Mouse (Mus musculus) Patski (cell line): ENCODE data around the gene Dmrt3. TPM values are rescaled to one million over a fixed set of nuclear protein-coding genes. Genes with fewer than 3 reads are reported as not detected.

Experiments
- ATAC-seq: fragments of 100-300 bp; one replicate; pipeline ENCODE4 v1.8.0; 2021
- CTCF ChIA-PET: fragments of 350-600 bp; sonication (Branson Sonifier 250); formaldehyde crosslinking; loops from one replicate; lab custom pipeline; 2022; ENCODE audit warnings: inconsistent platforms; lab: Charles Lee
- POLR2A ChIA-PET: fragments of 350-600 bp; sonication (Branson Sonifier 250); formaldehyde crosslinking; loops from one replicate; lab custom pipeline; 2022; ENCODE audit warnings: antibody characterized with exemption, inconsistent platforms; lab: Charles Lee
- DNase-seq: peaks from one replicate; pipeline ENCODE4 v3.0.0-alpha.2; 2011; ENCODE audit warnings: low read depth, low spot score
- H3K27me3 ChIP-seq: fragments of 371-371 bp; one replicate; pipeline ENCODE4 v1.5.1; 2021
- CTCF ChIP-seq: fragments of 100-300 bp; IDR thresholded peaks from one replicate; pipeline ENCODE4 v1.5.1; 2021
- in situ Hi-C: fragments of 300-500 bp; cut with MboI; formaldehyde crosslinking; loops from 3 replicates; pipeline ENCODE4 v1.11.1; 2018; ENCODE audit warnings: low pct_unique_long_range_greater_than_20kb, mixed read lengths
- polyA plus RNA-seq: library from polyadenylated mRNA; unstranded; gene quantifications from one replicate; pipeline ENCODE4 v1.2.3, GENCODE M21; 2021

Gene Dmrt3
- polyA plus RNA-seq, 1 experiment from 2014 or later: not detected

DNA sequence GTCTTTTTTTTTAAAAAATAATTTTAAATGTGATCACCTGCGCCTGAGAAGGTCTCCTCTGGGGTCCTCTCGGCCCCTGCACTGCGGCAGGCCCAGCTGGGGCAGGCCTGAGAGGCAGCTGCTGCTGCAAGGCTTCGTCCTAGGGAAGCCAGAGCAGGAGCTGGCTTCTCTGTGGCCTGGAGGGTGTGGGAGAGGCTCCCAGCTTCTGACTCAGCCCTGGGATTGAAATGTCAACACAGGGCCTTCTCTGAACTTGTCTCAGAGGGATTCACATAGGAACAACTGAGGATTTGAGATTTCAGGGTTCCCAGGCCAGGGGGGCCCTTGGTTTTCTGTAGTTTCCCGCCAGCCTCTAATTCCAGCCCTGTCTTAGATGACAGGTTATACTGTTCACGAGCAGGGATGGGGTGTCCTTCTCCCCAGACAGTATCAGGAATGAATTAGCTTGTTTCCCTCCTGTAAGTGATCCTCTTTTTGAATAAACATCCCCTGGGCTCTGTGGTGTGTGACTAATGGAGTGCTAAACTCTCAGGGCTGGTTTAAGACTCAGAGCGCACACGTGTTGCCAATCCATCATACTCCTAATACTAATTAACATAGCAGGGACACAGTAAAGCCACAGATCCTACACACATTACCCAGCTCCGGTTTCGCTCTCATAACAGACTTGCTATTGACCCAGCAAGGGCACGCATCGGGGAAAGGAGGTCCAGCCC lies 44.1 kb downstream of the Dmrt3 start:
- in situ Hi-C loops: no loop called here
- no peak for ATAC-seq
- POLR2A ChIA-PET: no interaction called here
- TF ChIP-seq CTCF: no peak
- CTCF ChIA-PET: interaction anchor here (1.2 kb wide), 1 partner anchor 10 kb away, joined by 3 read pairs; no protein-coding TSS in a partner anchor
- DNase-seq: no peak
- peaks cover 67% of the 10 kb centered on the region for H3K27me3 ChIP-seq

GRCm38 (mm10) chr19:25665486-25666339 lies 55.6 kb downstream of the Dmrt3 start:
- in situ Hi-C loops: no loop called here
- ATAC-seq: no peak
- peaks cover 87% of the 10 kb centered on the region for H3K27me3 ChIP-seq
- ChIA-PET POLR2A (no interaction called here), CTCF (no interaction called here)
- DNase-seq: no peak
- no peak for TF ChIP-seq CTCF

DNA sequence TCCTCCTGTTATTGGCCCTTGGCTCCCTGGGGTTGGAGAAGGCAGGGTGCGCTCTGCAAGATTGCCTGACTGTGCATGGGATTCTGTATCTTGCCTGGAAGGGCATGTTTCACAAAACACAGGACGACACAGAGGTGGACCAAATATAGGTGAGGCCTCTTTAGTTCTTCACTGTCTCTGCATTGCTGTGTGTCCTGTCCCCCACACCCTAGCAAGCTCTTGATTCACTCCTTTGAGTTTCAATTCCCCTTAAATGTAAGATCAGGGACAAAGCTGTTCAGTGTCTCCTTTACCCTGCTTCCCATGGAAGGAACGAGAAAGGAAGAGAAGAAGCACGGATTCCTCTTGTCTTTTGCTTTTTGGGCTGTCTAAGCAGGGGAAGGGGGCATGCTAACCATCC lies 57.7 kb downstream of the Dmrt3 start:
- no peak for TF ChIP-seq CTCF
- ATAC-seq: no peak
- ChIA-PET POLR2A (no interaction called here), CTCF (no interaction called here)
- DNase-seq: no peak
- in situ Hi-C loops: no loop called here
- peaks cover 93% of the 10 kb centered on the region for H3K27me3 ChIP-seq

GRCm38 (mm10) chr19:25669593-25670248 lies 59.6 kb downstream of the Dmrt3 start:
- TF ChIP-seq CTCF: no peak
- ChIA-PET CTCF (no interaction called here), POLR2A (no interaction called here)
- ATAC-seq (no peak), DNase-seq (no peak)
- in situ Hi-C loops: no loop called here
- H3K27me3 ChIP-seq: peaks cover 93% of the 10 kb centered on the region

GRCm38 (mm10) chr19:25670571-25671285 lies 60.6 kb downstream of the Dmrt3 start:
- POLR2A ChIA-PET: no interaction called here
- H3K27me3 ChIP-seq: peaks cover 93% of the 10 kb centered on the region
- DNase-seq: no peak
- ATAC-seq: no peak
- CTCF ChIA-PET: no interaction called here
- in situ Hi-C loops: no loop called here
- TF ChIP-seq CTCF: no peak

- POLR2A ChIA-PET: interaction anchor here (0.7 kb wide), 1 partner anchor 384 kb away, joined by 6 read pairs; no protein-coding TSS in a partner anchor
- H3K27me3 ChIP-seq: peaks cover 95% of the 10 kb centered on the region
- no peak for DNase-seq
- ATAC-seq: no peak
- CTCF ChIA-PET: no interaction called here
- in situ Hi-C loops: no loop called here
- no peak for TF ChIP-seq CTCF
These were observed 61.6 kb downstream of the Dmrt3 start for GRCm38 (mm10) chr19:25671681-25672080.

GRCm38 (mm10) chr19:25672101-25672950 lies 62.2 kb downstream of the Dmrt3 start, which contains the start of gene Dmrt2:
Dmrt2 (plus strand) TSS chr19:25672411.
- in situ Hi-C loops: no loop called here
- no peak for DNase-seq
- peaks cover 95% of the 10 kb centered on the region for H3K27me3 ChIP-seq
- TF ChIP-seq CTCF: no peak
- ChIA-PET POLR2A (interaction anchor here (0.7 kb wide), 1 partner anchor 383 kb away, joined by 6 read pairs; no protein-coding TSS in a partner anchor), CTCF (no interaction called here)
- no peak for ATAC-seq

Other genes with a start within 250 kb of the Dmrt3 start
- gene Dmrt1, start 104.7 kb upstream of the Dmrt3 start, polyA plus RNA-seq: not detected
- gene Dmrt2, start 62.1 kb downstream of the Dmrt3 start, polyA plus RNA-seq: not detected